Mouse (Mus musculus) forebrain, embryonic 16.5 days (tissue): ENCODE results near the gene Art1. TPM values are rescaled to one million over a fixed set of nuclear protein-coding genes. Genes with fewer than 3 reads are reported as not detected.

ENCODE experiments used
- ATAC-seq: fragments of 200-750 bp; cut with Nextera tagmentation; 2 replicates; pipeline ENCODE4 v1.8.0; 2017; ENCODE audit warnings: mild to moderate bottlenecking, moderate library complexity
- H3K27ac ChIP-seq: fragments of 300-500 bp; sonication (generic); 2 replicates; pipeline ENCODE4 v1.5.1; 2014; ENCODE audit warnings: low read length, control low read depth
- H3K27me3 ChIP-seq: fragments of 300-500 bp; sonication (generic); replicated peaks from 2 replicates; pipeline ENCODE4 v1.6.1; 2014; ENCODE audit warnings: low read length; ENCODE audit not compliant: control insufficient read depth, insufficient read depth
- H3K36me3 ChIP-seq: fragments of 300-500 bp; sonication (generic); 2 replicates; pipeline ENCODE4 v1.6.1; 2014; ENCODE audit not compliant: control insufficient read depth, insufficient read depth
- H3K4me1 ChIP-seq: fragments of 300-500 bp; sonication (generic); replicated peaks from 2 replicates; pipeline ENCODE4 v1.6.1; 2014; ENCODE audit warnings: low read length; ENCODE audit not compliant: control insufficient read depth, insufficient read depth
- H3K4me2 ChIP-seq: fragments of 300-500 bp; sonication (generic); 2 replicates; pipeline ENCODE4 v1.6.1; 2014; ENCODE audit warnings: mild to moderate bottlenecking, low read length, control low read depth
- H3K4me3 ChIP-seq: fragments of 300-500 bp; sonication (generic); replicated peaks from 2 replicates; pipeline ENCODE4 v1.5.1; 2014; ENCODE audit warnings: mild to moderate bottlenecking, low read length, control low read depth
- H3K9ac ChIP-seq: fragments of 300-500 bp; sonication (generic); replicated peaks from 2 replicates; pipeline ENCODE4 v1.6.1; 2014; ENCODE audit warnings: low read depth, low read length, control low read depth
- H3K9me3 ChIP-seq: fragments of 300-500 bp; sonication (generic); 2 replicates; pipeline ENCODE4 v1.6.1; 2016; ENCODE audit warnings: low read length; ENCODE audit not compliant: control insufficient read depth
- WGBS: fragments of 180-500 bp; shearing (Covaris S2); extraction: QIAGEN DNeasy Blood & Tissue Kit; methylation state at CpG from one replicate; pipeline ENCODE4 v1.1.7; 2014; 5-methylcytosine and 5-hydroxymethylcytosine counted together
- polyA plus RNA-seq: library from polyadenylated mRNA; unstranded; fragments of >200 nt; fragmentation: Nextera tagmentation; extraction: Ambion mirVana; gene quantifications from 2 replicates; pipeline ENCODE4 v1.2.1, GENCODE M21; 2015

Art1 gene
- polyA plus RNA-seq, 1 experiment from 2014 or later = 0.48 TPM

DNA sequence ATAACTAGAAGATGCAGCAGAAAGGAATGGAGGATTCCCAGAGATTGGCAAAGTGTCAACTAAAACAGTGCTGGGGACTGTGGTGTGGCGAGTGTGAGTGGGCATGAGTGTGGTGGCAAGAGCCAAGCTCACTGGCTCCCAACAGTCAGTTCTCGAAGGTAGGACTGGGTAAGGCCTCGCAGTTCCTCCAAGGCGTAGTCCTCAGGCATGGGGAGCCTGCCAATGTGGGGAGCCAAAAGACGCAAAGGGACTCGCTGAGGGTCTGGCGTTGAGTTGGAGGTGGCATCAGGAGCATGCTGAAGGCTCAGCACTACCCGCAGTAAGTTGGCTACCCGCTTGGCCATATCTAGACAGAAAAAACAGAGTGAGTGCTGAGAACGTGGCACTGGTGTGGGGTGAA is 18.8 kb downstream of the Art1 start:
- Histone ChIP-seq H3K9me3 (no peaks in the 10 kb centered on the region), H3K4me3 (no peak overlapping the region), H3K4me1 (no peaks in the 10 kb centered on the region), H3K4me2 (no peak overlapping the region), H3K27me3 (no peaks in the 10 kb centered on the region), H3K27ac (no peak overlapping the region), H3K36me3 (peaks cover 50% of the 10 kb centered on the region), H3K9ac (no peak overlapping the region)
- 94% methylated on average over 10 of the region's 10 CpGs for WGBS
- ATAC-seq = no peak

DNA sequence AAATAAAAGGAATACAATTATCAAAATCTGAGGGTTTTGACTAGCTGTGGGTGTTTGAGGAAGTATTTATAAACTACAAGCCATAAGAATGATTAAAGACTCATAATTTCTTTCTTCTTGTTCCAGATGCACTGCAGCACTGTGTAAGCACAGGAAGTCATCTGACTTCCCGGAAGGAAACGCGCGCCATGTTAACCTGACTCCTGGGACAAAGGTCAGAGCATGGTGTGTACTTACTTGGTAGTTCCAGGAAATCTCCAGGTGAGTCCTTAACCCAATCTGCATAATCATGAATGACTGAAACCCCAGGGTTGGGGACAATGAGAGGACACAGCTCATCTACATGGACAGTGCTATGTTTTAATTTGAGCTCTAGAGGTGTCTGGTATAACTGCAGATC is 30.9 kb downstream of the Art1 start:
- Histone ChIP-seq H3K27ac (no peak overlapping the region), H3K4me3 (no peak overlapping the region), H3K4me1 (no peaks in the 10 kb centered on the region), H3K36me3 (peaks cover 47% of the 10 kb centered on the region), H3K9me3 (no peaks in the 10 kb centered on the region), H3K9ac (no peak overlapping the region), H3K27me3 (no peaks in the 10 kb centered on the region), H3K4me2 (no peak overlapping the region)
- WGBS = 92% methylated on average over 4 of the region's 4 CpGs
- no peak for ATAC-seq

- H3K4me2 ChIP-seq = no peak overlapping the region
- no peak overlapping the region for H3K4me3 ChIP-seq
- 88% methylated on average over 1 of the region's 1 CpGs for WGBS
- ATAC-seq = no peak
- no peaks in the 10 kb centered on the region for H3K9me3 ChIP-seq
- H3K36me3 ChIP-seq = peaks cover 37% of the 10 kb centered on the region
- no peak overlapping the region for H3K27ac ChIP-seq
- H3K9ac ChIP-seq = no peak overlapping the region
- no peaks in the 10 kb centered on the region for H3K4me1 ChIP-seq
- H3K27me3 ChIP-seq = no peaks in the 10 kb centered on the region
These were observed 35.9 kb downstream of the Art1 start for GRCm38 (mm10) chr7:102137464-102137863.

DNA sequence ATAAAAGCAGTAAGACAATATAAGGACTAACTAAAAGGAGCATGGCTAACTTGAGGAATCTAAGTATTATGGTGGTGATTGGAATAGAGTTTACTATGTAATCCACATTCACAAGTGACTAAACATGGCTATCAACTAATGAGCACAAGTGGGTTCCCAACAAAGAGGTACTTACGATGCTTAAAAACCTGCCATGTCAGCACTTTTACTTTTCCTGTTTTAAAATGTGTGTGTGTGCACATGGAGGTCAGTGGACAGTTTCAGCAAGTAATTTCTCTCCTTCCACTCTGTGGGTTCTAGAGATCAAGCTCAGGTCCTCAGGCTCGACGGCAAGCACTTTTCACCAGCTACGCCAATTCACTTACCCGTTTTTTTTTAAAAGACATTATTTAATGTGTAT is 36.4 kb downstream of the Art1 start:
- Histone ChIP-seq H3K4me1 (no peaks in the 10 kb centered on the region), H3K9ac (no peak overlapping the region), H3K36me3 (peaks cover 35% of the 10 kb centered on the region), H3K4me3 (no peak overlapping the region), H3K4me2 (no peak overlapping the region), H3K9me3 (no peaks in the 10 kb centered on the region), H3K27me3 (no peaks in the 10 kb centered on the region), H3K27ac (no peak overlapping the region)
- WGBS = 97% methylated on average over 5 of the region's 5 CpGs
- no peak for ATAC-seq

DNA sequence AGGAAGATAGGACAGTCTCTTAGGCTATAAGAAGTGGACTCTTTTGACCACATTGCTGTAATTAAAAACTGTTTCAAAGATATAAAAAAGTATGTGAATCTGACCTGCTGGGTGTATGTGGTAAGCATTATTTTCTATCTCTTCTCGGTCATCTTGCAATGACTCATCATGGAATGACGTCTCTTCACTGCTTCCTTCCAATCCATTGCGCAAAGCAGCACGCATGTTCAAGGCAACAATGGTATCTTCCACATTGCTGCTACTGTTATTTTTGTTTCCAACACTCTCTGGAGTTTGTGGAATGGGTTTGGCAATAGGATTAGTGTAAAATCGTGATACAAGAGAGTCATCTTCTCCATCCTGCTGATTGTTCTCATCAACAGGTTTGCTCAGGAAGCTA is 52.1 kb downstream of the Art1 start:
- no peak for ATAC-seq
- peaks cover 15% of the 10 kb centered on the region for H3K36me3 ChIP-seq
- no peak overlapping the region for H3K4me3 ChIP-seq
- H3K4me1 ChIP-seq = no peaks in the 10 kb centered on the region
- WGBS = 95% methylated on average over 5 of the region's 5 CpGs
- H3K27me3 ChIP-seq = no peaks in the 10 kb centered on the region
- H3K27ac ChIP-seq = no peak overlapping the region
- no peak overlapping the region for H3K4me2 ChIP-seq
- H3K9me3 ChIP-seq = no peaks in the 10 kb centered on the region
- H3K9ac ChIP-seq = no peak overlapping the region

Other genes starting within 250 kb of the Art1 start
- gene Folr2, start 244.5 kb upstream of the Art1 start, polyA plus RNA-seq = 0.65 and 0.94 TPM in 2 replicates
- gene Anapc15, start 238.0 kb upstream of the Art1 start, polyA plus RNA-seq = 68.6 and 72.3 TPM in 2 replicates
- 17.1 and 19.2 TPM in 2 replicates for gene Folr1, start 231.0 kb upstream of the Art1 start, polyA plus RNA-seq
- gene Lamtor1, start 195.8 kb upstream of the Art1 start, polyA plus RNA-seq = 149 and 166 TPM in 2 replicates
- gene Tomt, start 195.4 kb upstream of the Art1 start, polyA plus RNA-seq = 0.54 and 0.72 TPM in 2 replicates
- 9.4 and 9.6 TPM in 2 replicates for gene Lrrc51, start 167.8 kb upstream of the Art1 start, polyA plus RNA-seq
- gene Numa1, start 167.6 kb upstream of the Art1 start, polyA plus RNA-seq = 64.8 and 68.6 TPM in 2 replicates
- 3.5 and 5.0 TPM in 2 replicates for gene Il18bp, start 83.1 kb upstream of the Art1 start, polyA plus RNA-seq
- 36.3 TPM in 2 replicates for gene Rnf121, start 36.3 kb upstream of the Art1 start, polyA plus RNA-seq
- 34.8 and 41.2 TPM in 2 replicates for gene Xndc1, start 36.2 kb upstream of the Art1 start, polyA plus RNA-seq
- 1.3 and 1.7 TPM in 2 replicates for gene Xntrpc, start 36.0 kb upstream of the Art1 start, polyA plus RNA-seq
- gene Trpc2, start 18.6 kb upstream of the Art1 start, polyA plus RNA-seq = 0.24 TPM in 1 of 2 replicates, not detected in the other
- gene Art5, start 7.7 kb downstream of the Art1 start, polyA plus RNA-seq = 0.70 and 0.71 TPM in 2 replicates
- gene Chrna10, start 15.1 kb downstream of the Art1 start, polyA plus RNA-seq = 0.08 TPM in 1 of 2 replicates, not detected in the other
- gene Nup98, start 108.4 kb downstream of the Art1 start, polyA plus RNA-seq = 25.7 and 27.6 TPM in 2 replicates
- gene Pgap2, start 108.5 kb downstream of the Art1 start, polyA plus RNA-seq = 51.7 and 55.8 TPM in 2 replicates
- 15.4 and 19.5 TPM in 2 replicates for gene Rhog, start 154.3 kb downstream of the Art1 start, polyA plus RNA-seq
- gene Stim1, start 166.1 kb downstream of the Art1 start, polyA plus RNA-seq = 10.3 and 12.1 TPM in 2 replicates